Mouse (Mus musculus): ENCODE data around the gene Atraid. TPM values are rescaled to one million over a fixed set of nuclear protein-coding genes. Genes with fewer than 3 reads are reported as not detected.
"Not testable (repeated sequence)": the region's sequence is repeated elsewhere in the genome, so short reads cannot be mapped to it uniquely, and the experiment has no call there.

The Atraid gene
- polyA plus RNA-seq, 1 experiment from 2014 or later, result 83.9 TPM

DNA sequence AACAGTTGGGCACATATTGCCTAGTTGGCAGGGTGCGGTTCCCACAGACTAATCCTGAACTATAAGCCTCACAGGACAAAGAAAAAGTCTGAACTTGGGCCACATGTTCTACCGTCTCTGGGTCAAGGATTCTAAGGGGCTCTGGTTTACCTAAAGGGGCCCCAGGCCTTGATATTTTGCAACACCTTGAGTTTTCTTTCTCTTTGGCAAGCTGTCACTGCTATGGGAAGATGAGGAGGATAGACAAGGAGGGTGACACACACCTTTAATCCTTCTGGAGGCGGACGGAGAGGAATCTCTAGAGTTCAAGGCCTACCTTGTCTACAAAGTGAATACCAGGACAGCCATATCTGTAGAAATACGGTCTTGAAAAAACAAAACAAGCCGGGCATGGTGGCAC is 1.7 kb upstream of the Atraid start:
- H3K4me3 ChIP-seq (ENCODE audit: low read depth, low read length), result no peak overlapping the region
- 0 out of 2 replicates have a peak, but pooled peaks cover 2% of the 10 kb centered on the region for H3K36me3 ChIP-seq (ENCODE audit: control insufficient read depth, insufficient read depth, low read length)
- H3K27me3 ChIP-seq (ENCODE audit: control insufficient read depth, insufficient read depth, low read length), result no peaks in the 10 kb centered on the region
- ATAC-seq (ENCODE audit: insufficient number of reproducible peaks, low FRiP score, low TSS enrichment, low read depth), result no peak
- H3K9ac ChIP-seq (ENCODE audit: low read length), result no peak overlapping the region
- H3K4me1 ChIP-seq (ENCODE audit: control insufficient read depth, insufficient read depth, low read length), result 0 out of 2 replicates have a peak, but pooled peaks cover 2% of the 10 kb centered on the region
- no peak overlapping the region for H3K4me2 ChIP-seq (ENCODE audit: low read depth, severe bottlenecking)
- WGBS, result 93% methylated on average over 6 of the region's 6 CpGs
- H3K9me3 ChIP-seq (ENCODE audit: control insufficient read depth, low read length), result no peaks in the 10 kb centered on the region
- no peak for DNase-seq (ENCODE audit: low spot score)
- no peak overlapping the region for H3K27ac ChIP-seq (replicated peaks; ENCODE audit: low read depth, low read length)

DNA sequence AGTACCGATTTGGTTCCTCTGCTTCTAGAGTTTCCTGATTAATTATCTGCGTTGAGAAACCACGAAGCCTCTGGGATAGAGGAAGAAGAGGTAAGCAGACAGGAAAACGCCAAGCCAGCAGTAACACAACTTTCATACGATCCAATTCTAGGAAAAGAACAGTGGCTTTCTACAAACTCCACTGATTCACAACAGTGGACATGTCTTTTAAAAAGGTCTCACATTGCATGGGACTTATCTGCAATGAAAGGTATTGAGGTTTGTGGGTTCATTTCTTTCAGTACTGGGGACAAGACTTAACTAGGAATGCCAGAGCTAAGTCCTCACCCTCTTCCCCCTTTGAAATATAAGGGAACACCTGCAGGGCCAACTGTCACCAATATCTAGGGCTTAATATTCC is 1.0 kb upstream of the Atraid start:
- H3K4me3 ChIP-seq (ENCODE audit: low read depth, low read length), result peak overlapping the region; percentile 68
- ATAC-seq (ENCODE audit: insufficient number of reproducible peaks, low FRiP score, low TSS enrichment, low read depth) (no peak), DNase-seq (ENCODE audit: low spot score) (no peak)
- H3K4me2 ChIP-seq (ENCODE audit: low read depth, severe bottlenecking), result peak overlapping the region; percentile 65
- H3K27ac ChIP-seq (replicated peaks; ENCODE audit: low read depth, low read length), result no peak overlapping the region
- 0 out of 2 replicates have a peak, but pooled peaks cover 2% of the 10 kb centered on the region for H3K4me1 ChIP-seq (ENCODE audit: control insufficient read depth, insufficient read depth, low read length)
- 75% methylated on average over 5 of the region's 5 CpGs for WGBS
- H3K27me3 ChIP-seq (ENCODE audit: control insufficient read depth, insufficient read depth, low read length), result no peaks in the 10 kb centered on the region
- H3K9ac ChIP-seq (ENCODE audit: low read length), result no peak overlapping the region
- H3K36me3 ChIP-seq (ENCODE audit: control insufficient read depth, insufficient read depth, low read length), result no peaks in the 10 kb centered on the region
- no peaks in the 10 kb centered on the region for H3K9me3 ChIP-seq (ENCODE audit: control insufficient read depth, low read length)

DNA sequence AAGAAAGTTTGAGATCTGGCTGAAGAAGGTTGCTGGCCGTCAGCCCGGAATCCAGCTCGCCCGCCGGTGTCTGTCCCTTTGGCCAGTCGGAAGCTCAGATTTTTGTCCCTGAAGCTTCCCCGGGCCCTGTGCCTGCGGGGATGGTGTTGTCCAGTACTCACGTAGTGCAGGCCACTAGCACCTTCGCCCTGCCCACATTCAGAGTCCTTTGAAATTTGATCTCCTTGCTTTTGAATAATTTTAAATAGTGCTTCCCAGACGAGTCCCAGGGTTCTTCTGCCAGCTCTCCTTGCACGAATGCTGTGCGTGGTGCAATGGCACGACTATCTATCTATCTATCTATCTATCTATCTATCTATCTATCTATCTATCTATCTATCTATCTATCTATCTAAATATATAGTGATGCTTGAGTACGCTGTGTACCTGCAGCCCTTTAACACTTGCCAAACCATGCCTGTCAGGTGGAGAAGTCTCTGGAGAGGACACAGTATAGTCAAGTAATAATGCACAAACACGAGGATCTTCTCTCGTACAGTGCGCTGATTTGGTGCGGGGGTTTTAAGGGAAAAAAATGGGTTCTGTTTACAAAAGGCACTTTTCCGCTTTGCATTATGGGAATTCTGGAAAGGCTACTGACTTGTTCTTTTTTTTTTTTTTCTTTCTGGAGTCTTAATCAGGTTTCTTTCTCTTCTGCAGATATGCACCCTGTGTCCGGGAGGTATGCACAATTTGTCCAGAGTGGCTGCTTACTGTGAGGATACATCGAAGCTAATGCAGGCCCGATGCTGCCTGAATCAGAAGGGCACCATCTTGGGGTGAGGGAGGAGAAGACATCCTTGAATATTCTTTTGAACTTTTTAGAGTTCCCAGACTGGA is 890 bp downstream of the Atraid start, which contains the start of gene Slc5a6:
TSS of gene Slc5a6 (minus strand) at position 162 of the 879 bp plus-strand sequence.
- WGBS, result under 1% methylated on average over 23 of the region's 23 CpGs
- Histone ChIP-seq H3K4me1 (ENCODE audit: control insufficient read depth, insufficient read depth, low read length) (0 out of 2 replicates have a peak, but pooled peaks cover 5% of the 10 kb centered on the region), H3K9me3 (ENCODE audit: control insufficient read depth, low read length) (no peaks in the 10 kb centered on the region), H3K4me3 (ENCODE audit: low read depth, low read length) (peak within 1 kb of the TSS; percentile 68), H3K9ac (ENCODE audit: low read length) (peak within 1 kb of the TSS; percentile 89), H3K36me3 (ENCODE audit: control insufficient read depth, insufficient read depth, low read length) (no peaks in the 10 kb centered on the region), H3K27me3 (ENCODE audit: control insufficient read depth, insufficient read depth, low read length) (no peaks in the 10 kb centered on the region), H3K27ac (replicated peaks; ENCODE audit: low read depth, low read length) (peak within 1 kb of the TSS; percentile 85), H3K4me2 (ENCODE audit: low read depth, severe bottlenecking) (peak within 1 kb of the TSS; percentile 65)
- peak; percentile 24; the same call in 1 of the 2 replicates for ATAC-seq (ENCODE audit: insufficient number of reproducible peaks, low FRiP score, low TSS enrichment, low read depth)
- DNase-seq (ENCODE audit: low spot score), result peak; percentile 68

DNA sequence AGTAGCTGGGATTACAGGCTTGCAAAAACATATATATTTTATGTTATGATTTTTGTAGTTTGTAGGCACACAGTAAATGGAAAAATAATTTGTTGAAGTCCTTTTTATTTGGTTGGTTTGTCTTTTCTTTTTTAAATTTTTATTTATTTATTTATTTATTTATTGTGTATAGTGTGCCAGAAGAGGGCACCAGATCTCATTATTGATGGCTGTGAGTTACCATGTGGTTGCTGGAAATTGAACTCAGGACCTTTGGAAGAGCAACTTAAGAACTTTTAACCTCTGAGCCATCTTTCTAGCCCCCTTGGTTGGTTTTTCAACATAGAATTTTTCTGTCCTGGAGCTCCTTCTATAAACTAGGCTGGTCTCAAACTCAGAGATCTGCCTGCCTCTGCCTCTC is 2.3 kb downstream of the Atraid start:
- DNase-seq (ENCODE audit: low spot score) (no peak), ATAC-seq (ENCODE audit: insufficient number of reproducible peaks, low FRiP score, low TSS enrichment, low read depth) (no peak)
- 0 out of 2 replicates have a peak, but pooled peaks cover 6% of the 10 kb centered on the region for H3K4me1 ChIP-seq (ENCODE audit: control insufficient read depth, insufficient read depth, low read length)
- no peaks in the 10 kb centered on the region for H3K9me3 ChIP-seq (ENCODE audit: control insufficient read depth, low read length)
- no peaks in the 10 kb centered on the region for H3K36me3 ChIP-seq (ENCODE audit: control insufficient read depth, insufficient read depth, low read length)
- H3K27me3 ChIP-seq (ENCODE audit: control insufficient read depth, insufficient read depth, low read length), result no peaks in the 10 kb centered on the region
- H3K4me3 ChIP-seq (ENCODE audit: low read depth, low read length), result no peak overlapping the region
- H3K27ac ChIP-seq (replicated peaks; ENCODE audit: low read depth, low read length), result no peak overlapping the region
- no peak overlapping the region for H3K4me2 ChIP-seq (ENCODE audit: low read depth, severe bottlenecking)
- no peak overlapping the region for H3K9ac ChIP-seq (ENCODE audit: low read length)

DNA sequence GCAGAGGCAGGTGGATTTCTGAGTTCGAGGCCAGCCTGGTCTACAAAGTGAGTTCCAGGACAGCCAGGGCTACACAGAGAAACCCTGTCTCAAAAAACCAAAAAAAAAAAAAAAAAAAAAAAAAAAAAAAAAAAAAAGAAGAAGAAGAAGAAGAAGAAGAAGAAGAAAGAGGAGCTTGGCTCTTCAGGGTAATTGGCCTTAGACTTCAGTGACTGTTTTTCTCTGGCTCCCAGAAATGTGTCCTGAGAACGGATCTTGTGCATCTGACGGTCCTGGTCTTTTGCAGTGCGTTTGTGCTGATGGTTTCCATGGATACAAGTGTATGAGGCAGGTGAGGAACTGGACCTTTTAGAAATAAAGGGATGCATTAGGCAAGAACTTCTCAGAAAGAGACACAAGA is 5.6 kb downstream of the Atraid start:
- H3K9me3 ChIP-seq (ENCODE audit: control insufficient read depth, low read length); ATAC-seq (ENCODE audit: insufficient number of reproducible peaks, low FRiP score, low TSS enrichment, low read depth); H3K9ac ChIP-seq (ENCODE audit: low read length); DNase-seq (ENCODE audit: low spot score); H3K36me3 ChIP-seq (ENCODE audit: control insufficient read depth, insufficient read depth, low read length); H3K4me1 ChIP-seq (ENCODE audit: control insufficient read depth, insufficient read depth, low read length); H3K27me3 ChIP-seq (ENCODE audit: control insufficient read depth, insufficient read depth, low read length); H3K27ac ChIP-seq (replicated peaks; ENCODE audit: low read depth, low read length): not testable (repeated sequence)
- WGBS, result 63% methylated on average over 4 of the region's 4 CpGs
- Histone ChIP-seq H3K4me3 (ENCODE audit: low read depth, low read length) (0 out of 2 replicates have a peak overlapping the region, but pooled peaks have one; percentile 73), H3K4me2 (ENCODE audit: low read depth, severe bottlenecking) (peak overlapping the region; percentile 85)

DNA sequence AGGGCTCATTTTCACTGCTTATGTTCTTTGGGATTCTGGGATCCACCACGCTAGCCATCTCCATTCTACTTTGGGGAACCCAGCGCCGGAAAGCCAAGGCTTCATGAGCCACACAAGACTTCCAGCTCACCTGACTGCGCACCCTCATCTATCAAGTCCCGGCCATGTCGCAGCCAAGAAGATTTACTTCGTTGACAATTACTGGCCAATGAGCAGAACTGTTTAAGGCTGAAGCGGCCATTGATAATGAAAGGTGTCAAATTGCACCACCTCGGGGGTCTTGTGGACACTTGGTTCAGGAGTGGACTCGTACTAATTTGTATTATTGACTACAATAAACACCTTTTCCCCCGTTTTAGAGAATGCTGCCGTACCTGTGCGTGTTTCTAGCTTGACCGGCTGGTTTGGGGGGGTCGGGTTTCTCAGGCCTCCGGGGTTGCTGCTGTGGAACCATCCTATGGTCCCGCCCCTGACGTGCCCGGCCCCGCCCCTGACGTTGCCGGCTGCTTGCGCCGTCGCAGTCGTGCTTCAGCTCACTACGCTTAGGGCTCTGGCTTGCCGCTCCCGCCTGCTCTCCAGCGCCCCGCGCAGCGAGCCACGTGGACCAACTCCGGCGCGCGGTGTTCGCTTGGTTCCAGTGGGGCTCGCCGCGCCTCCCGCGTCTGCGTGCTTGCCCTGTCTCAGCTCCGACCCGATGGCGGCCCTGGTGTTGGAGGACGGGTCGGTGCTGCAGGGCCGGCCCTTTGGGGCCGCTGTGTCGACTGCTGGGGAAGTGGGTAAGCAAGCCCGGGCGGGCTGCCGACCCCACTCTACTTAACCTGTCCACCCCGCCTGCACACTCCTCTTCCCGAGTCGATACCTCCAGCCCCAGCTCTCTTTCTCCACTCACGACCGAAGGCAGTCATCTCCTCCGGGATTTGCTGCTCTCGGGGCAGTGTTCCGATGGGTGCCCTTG is 6.4 kb downstream of the Atraid start, which contains the start of gene Cad:
TSS of gene Cad (plus strand) at position 520 of the 955 bp plus-strand sequence.
- Histone ChIP-seq H3K4me2 (ENCODE audit: low read depth, severe bottlenecking) (peak within 1 kb of the TSS; percentile 85), H3K9ac (ENCODE audit: low read length) (peak within 1 kb of the TSS; percentile 86), H3K27ac (replicated peaks; ENCODE audit: low read depth, low read length) (peak within 1 kb of the TSS; percentile 47; the same call in 1 of the 2 replicates), H3K36me3 (ENCODE audit: control insufficient read depth, insufficient read depth, low read length) (peaks cover 4% of the 10 kb centered on the region), H3K4me3 (ENCODE audit: low read depth, low read length) (peak within 1 kb of the TSS; percentile 73), H3K27me3 (ENCODE audit: control insufficient read depth, insufficient read depth, low read length) (no peaks in the 10 kb centered on the region), H3K4me1 (ENCODE audit: control insufficient read depth, insufficient read depth, low read length) (peaks cover 9% of the 10 kb centered on the region), H3K9me3 (ENCODE audit: control insufficient read depth, low read length) (no peaks in the 10 kb centered on the region)
- under 1% methylated on average over 64 of the region's 64 CpGs for WGBS
- ATAC-seq (ENCODE audit: insufficient number of reproducible peaks, low FRiP score, low TSS enrichment, low read depth) (peak; percentile 97), DNase-seq (ENCODE audit: low spot score) (peak; percentile 97)

DNA sequence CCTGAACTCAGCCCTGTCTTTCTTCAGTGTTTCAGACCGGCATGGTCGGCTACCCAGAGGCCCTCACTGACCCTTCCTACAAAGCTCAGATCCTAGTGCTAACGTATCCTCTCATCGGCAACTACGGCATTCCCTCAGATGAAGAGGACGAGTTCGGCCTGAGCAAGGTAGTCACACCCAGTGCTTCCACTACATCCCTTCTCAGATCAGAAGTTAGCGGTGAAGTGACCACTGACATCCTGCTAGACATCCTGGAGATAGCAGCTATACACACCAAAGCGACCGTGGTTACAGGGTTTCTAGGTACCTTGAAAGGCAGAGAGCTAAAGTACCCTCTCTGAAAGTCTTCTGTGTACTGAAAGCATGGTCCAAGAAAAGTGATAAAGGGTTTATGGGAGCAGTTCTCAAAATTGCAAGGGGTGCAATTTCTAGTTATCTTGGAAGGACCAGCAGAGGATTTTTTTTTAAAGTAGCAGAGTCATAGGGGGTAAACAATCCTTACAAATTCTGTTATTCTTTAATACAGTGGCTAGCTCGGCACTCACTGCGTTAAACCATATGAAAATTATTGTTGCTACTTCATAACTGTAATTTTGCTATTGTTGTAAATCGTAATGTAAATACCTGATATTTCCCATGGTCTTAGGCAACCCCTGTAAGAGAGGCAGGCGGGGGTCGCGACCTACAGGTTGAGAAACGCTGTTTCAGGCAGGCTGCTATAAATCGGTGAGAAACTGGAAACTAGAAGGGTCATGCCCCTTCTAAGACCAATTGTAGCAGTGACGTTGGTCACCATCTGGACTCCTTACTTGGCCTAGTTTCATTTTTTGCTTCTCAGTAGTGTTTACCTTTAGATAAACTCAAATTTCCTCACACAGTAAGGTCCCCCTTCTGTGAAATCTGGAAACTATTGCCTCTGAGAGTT is 7.4 kb downstream of the Atraid start:
- Histone ChIP-seq H3K9ac (ENCODE audit: low read length) (peak overlapping the region; percentile 86), H3K9me3 (ENCODE audit: control insufficient read depth, low read length) (no peaks in the 10 kb centered on the region), H3K27ac (replicated peaks; ENCODE audit: low read depth, low read length) (peak overlapping the region; percentile 47; the same call in 1 of the 2 replicates), H3K27me3 (ENCODE audit: control insufficient read depth, insufficient read depth, low read length) (no peaks in the 10 kb centered on the region), H3K4me1 (ENCODE audit: control insufficient read depth, insufficient read depth, low read length) (peaks cover 9% of the 10 kb centered on the region), H3K4me2 (ENCODE audit: low read depth, severe bottlenecking) (peak overlapping the region; percentile 85), H3K36me3 (ENCODE audit: control insufficient read depth, insufficient read depth, low read length) (peaks cover 13% of the 10 kb centered on the region), H3K4me3 (ENCODE audit: low read depth, low read length) (peak overlapping the region; percentile 73)
- ATAC-seq (ENCODE audit: insufficient number of reproducible peaks, low FRiP score, low TSS enrichment, low read depth) (no peak), DNase-seq (ENCODE audit: low spot score) (peak; percentile 30)
- WGBS, result 14% methylated on average over 19 of the region's 19 CpGs

All from limb, embryonic 11.5 days (tissue).